Mouse (Mus musculus): ENCODE data around the gene Nup107. TPM values are rescaled to one million over a fixed set of nuclear protein-coding genes. Genes with fewer than 3 reads are reported as not detected.
"Not testable (repeated sequence)": the region's sequence is repeated elsewhere in the genome, so short reads cannot be mapped to it uniquely, and the experiment has no call there.

Gene Nup107
- polyA plus RNA-seq, 1 experiment: not detected

DNA sequence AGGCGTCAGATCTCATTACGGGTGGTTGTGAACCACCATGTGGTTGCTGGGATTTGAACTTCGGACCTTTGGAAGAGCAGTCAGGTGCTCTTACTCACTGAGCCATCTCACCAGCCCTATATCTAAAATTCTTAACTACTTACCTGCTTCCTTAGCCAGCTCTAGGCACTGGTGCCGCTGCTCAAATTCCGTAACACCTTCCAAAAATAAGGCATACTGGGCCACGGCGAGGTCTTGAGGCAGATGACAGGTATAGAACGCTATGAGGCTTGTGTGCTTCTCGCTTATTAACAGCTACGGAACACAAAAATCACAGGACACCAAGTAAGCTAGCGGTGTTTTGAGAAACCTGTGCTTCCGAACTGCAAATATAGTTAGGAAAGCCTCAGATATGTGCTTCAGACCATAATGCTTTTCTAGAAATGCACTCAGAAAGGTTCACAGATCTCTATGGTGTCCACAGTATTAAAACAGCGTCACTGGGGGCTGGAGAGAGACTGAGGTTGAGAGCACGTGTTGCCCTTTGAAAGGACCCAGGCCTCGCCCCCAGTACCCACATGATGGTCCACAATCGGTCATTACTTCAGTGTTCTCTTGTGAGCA is 28.8 kb downstream of the Nup107 start:
- no peak overlapping the region for H3K4me3 ChIP-seq (ENCODE audit: insufficient read depth, low read depth, low read length)
- TF ChIP-seq POLR2A (IDR thresholded peaks at IDR 0.05; ENCODE audit: insufficient read depth, low read depth, low read length) (no peak), CTCF (IDR thresholded peaks at IDR 0.05; ENCODE audit: insufficient read depth, low read depth, low read length) (no peak)
- WGBS: 96% methylated on average over 16 of the region's 16 CpGs
- no peak overlapping the region for H3K27ac ChIP-seq (ENCODE audit: insufficient read depth, low read depth, low read length)
- no peaks in the 10 kb centered on the region for H3K4me1 ChIP-seq (ENCODE audit: control insufficient read depth, insufficient read depth, low read length)

DNA sequence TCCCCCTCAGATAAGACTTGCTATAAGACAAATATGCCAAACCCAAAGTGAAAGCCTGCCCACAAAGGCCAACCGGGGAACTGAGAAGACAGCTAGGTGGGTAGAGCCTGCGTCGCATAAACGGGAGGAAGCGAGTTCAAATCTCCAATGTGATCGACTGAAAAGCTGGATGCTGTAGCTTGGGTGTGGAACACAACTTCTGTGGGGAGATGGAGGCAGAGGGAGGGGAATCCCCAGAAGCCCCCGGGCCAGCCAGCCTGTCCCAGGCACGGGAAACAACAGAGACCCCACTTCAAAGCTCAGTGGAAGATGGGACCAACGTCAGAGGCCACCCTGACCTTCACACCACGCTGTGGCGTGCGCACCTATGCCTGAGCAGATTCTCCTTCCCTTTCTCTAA is 29.5 kb downstream of the Nup107 start:
- Histone ChIP-seq H3K27ac (ENCODE audit: insufficient read depth, low read depth, low read length) (no peak overlapping the region), H3K4me3 (ENCODE audit: insufficient read depth, low read depth, low read length) (no peak overlapping the region), H3K4me1 (ENCODE audit: control insufficient read depth, insufficient read depth, low read length) (no peaks in the 10 kb centered on the region)
- TF ChIP-seq CTCF (IDR thresholded peaks at IDR 0.05; ENCODE audit: insufficient read depth, low read depth, low read length) (no peak), POLR2A (IDR thresholded peaks at IDR 0.05; ENCODE audit: insufficient read depth, low read depth, low read length) (no peak)
- 95% methylated on average over 12 of the region's 12 CpGs for WGBS

DNA sequence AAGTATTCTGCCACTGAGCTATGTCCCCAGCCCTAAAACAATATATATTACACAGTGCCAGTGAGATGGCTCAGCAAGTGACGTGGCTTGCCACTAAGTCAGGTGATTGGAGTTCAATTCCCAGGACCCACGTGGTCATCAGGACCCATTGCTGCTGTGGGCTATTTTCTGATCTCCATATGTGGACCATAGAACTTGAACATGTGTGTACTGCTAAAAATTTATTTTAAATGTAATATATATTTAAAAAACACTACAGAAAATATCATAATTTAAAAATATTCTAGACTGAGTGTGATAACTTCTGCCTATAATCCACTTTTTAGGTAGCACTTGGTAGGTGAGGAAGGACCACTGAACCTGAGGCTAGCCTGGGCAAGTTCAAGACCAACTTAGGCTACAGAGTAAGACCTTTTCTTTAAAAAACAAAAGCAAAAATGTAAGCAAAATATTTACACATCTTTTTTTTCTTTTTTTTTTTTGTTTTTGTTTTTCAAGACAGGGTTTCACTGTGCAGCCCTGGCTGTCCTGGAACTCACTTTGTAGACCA is 30.1 kb downstream of the Nup107 start:
- 95% methylated on average over 2 of the region's 2 CpGs for WGBS
- H3K27ac ChIP-seq (ENCODE audit: insufficient read depth, low read depth, low read length): no peak overlapping the region
- H3K4me3 ChIP-seq (ENCODE audit: insufficient read depth, low read depth, low read length): no peak overlapping the region
- TF ChIP-seq POLR2A (IDR thresholded peaks at IDR 0.05; ENCODE audit: insufficient read depth, low read depth, low read length) (no peak), CTCF (IDR thresholded peaks at IDR 0.05; ENCODE audit: insufficient read depth, low read depth, low read length) (no peak)
- no peaks in the 10 kb centered on the region for H3K4me1 ChIP-seq (ENCODE audit: control insufficient read depth, insufficient read depth, low read length)

GRCm38 (mm10) chr10:117761551-117761950 is 31.0 kb downstream of the Nup107 start:
- WGBS: 90% methylated on average over 6 of the region's 6 CpGs
- Histone ChIP-seq H3K4me1 (ENCODE audit: control insufficient read depth, insufficient read depth, low read length) (no peaks in the 10 kb centered on the region), H3K4me3 (ENCODE audit: insufficient read depth, low read depth, low read length) (no peak overlapping the region), H3K27ac (ENCODE audit: insufficient read depth, low read depth, low read length) (no peak overlapping the region)
- TF ChIP-seq CTCF (IDR thresholded peaks at IDR 0.05; ENCODE audit: insufficient read depth, low read depth, low read length) (no peak), POLR2A (IDR thresholded peaks at IDR 0.05; ENCODE audit: insufficient read depth, low read depth, low read length) (no peak)

- Histone ChIP-seq H3K4me1 (ENCODE audit: control insufficient read depth, insufficient read depth, low read length) (no peaks in the 10 kb centered on the region), H3K4me3 (ENCODE audit: insufficient read depth, low read depth, low read length) (no peak overlapping the region), H3K27ac (ENCODE audit: insufficient read depth, low read depth, low read length) (no peak overlapping the region)
- TF ChIP-seq CTCF (IDR thresholded peaks at IDR 0.05; ENCODE audit: insufficient read depth, low read depth, low read length): no peak
- TF ChIP-seq POLR2A (IDR thresholded peaks at IDR 0.05; ENCODE audit: insufficient read depth, low read depth, low read length): no peak
- WGBS: 95% methylated on average over 9 of the region's 9 CpGs
These were observed 31.6 kb downstream of the Nup107 start for GRCm38 (mm10) chr10:117760831-117761335.

- Histone ChIP-seq H3K27ac (ENCODE audit: insufficient read depth, low read depth, low read length) (no peak overlapping the region), H3K4me3 (ENCODE audit: insufficient read depth, low read depth, low read length) (no peak overlapping the region), H3K4me1 (ENCODE audit: control insufficient read depth, insufficient read depth, low read length) (no peaks in the 10 kb centered on the region)
- TF ChIP-seq POLR2A (IDR thresholded peaks at IDR 0.05; ENCODE audit: insufficient read depth, low read depth, low read length) (no peak), CTCF (IDR thresholded peaks at IDR 0.05; ENCODE audit: insufficient read depth, low read depth, low read length) (no peak)
- 94% methylated on average over 10 of the region's 10 CpGs for WGBS
These were observed 32.5 kb downstream of the Nup107 start for GRCm38 (mm10) chr10:117759844-117760630.

GRCm38 (mm10) chr10:117758749-117759727 is 33.5 kb downstream of the Nup107 start:
- H3K4me3 ChIP-seq (ENCODE audit: insufficient read depth, low read depth, low read length): no peak overlapping the region
- TF ChIP-seq CTCF (IDR thresholded peaks at IDR 0.05; ENCODE audit: insufficient read depth, low read depth, low read length) (no peak), POLR2A (IDR thresholded peaks at IDR 0.05; ENCODE audit: insufficient read depth, low read depth, low read length) (no peak)
- no peaks in the 10 kb centered on the region for H3K4me1 ChIP-seq (ENCODE audit: control insufficient read depth, insufficient read depth, low read length)
- H3K27ac ChIP-seq (ENCODE audit: insufficient read depth, low read depth, low read length): no peak overlapping the region
- WGBS: 87% methylated on average over 18 of the region's 18 CpGs

DNA sequence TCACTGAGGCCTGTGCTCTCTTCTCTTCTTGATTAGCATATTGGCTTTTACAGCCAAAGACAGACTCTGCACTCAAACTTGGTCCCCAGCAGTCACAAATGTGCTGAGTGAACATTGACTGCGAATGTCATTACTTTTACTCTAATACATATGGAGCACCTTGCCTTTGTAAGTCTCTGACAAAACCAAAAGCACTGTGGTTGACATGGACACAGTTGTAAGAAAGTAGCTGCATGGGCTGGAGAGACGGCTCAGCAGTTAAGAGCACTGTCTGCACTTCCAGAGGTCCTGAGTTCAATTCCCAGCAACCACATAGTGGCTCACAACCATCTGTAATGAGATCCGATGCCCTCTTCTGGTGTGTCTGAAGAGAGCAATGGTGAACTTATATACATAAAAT is 34.2 kb downstream of the Nup107 start:
- not testable (repeated sequence) for H3K4me3 ChIP-seq (ENCODE audit: insufficient read depth, low read depth, low read length); H3K27ac ChIP-seq (ENCODE audit: insufficient read depth, low read depth, low read length); H3K4me1 ChIP-seq (ENCODE audit: control insufficient read depth, insufficient read depth, low read length)
- WGBS: 94% methylated on average over 3 of the region's 3 CpGs

Data from olfactory bulb, adult 2 months (tissue).